Mouse (Mus musculus): ENCODE measurements around the gene Hnrnpu. TPM values are rescaled to one million over a fixed set of nuclear protein-coding genes. Genes with fewer than 3 reads are reported as not detected.
A peak's percentile ranks its signal among the peaks of the same experiment; 100 is the strongest.

The Hnrnpu gene
- polyA plus RNA-seq, 1 experiment from 2014 or later: 219 TPM

GRCm38 (mm10) chr1:178320038-178320722 is 17.4 kb downstream of the Hnrnpu start:
- H3K27me3 ChIP-seq (ENCODE audit: control insufficient read depth, insufficient read depth, low read length): no peaks in the 10 kb centered on the region
- H3K9ac ChIP-seq (ENCODE audit: low read length): peak overlapping the region; percentile 94
- H3K27ac ChIP-seq (ENCODE audit: low read length): peak overlapping the region; percentile 96
- ATAC-seq (replicated peaks; ENCODE audit: extremely low read depth, insufficient read depth, low FRiP score): no peak
- H3K9me3 ChIP-seq (replicated peaks; ENCODE audit: control insufficient read depth, low read length): no peaks in the 10 kb centered on the region
- WGBS: 12% methylated on average over 8 of the region's 8 CpGs
- H3K36me3 ChIP-seq (ENCODE audit: control insufficient read depth, insufficient read depth): peaks cover 29% of the 10 kb centered on the region
- peak overlapping the region; percentile 85 for H3K4me3 ChIP-seq (ENCODE audit: low read length)
- peak overlapping the region; percentile 89 for H3K4me2 ChIP-seq (ENCODE audit: low read depth, low read length)
- H3K4me1 ChIP-seq (ENCODE audit: control insufficient read depth, insufficient read depth, low read length): peaks cover 28% of the 10 kb centered on the region

- peak overlapping the region; percentile 89 for H3K4me2 ChIP-seq (ENCODE audit: low read depth, low read length)
- H3K9ac ChIP-seq (ENCODE audit: low read length): peak overlapping the region; percentile 94
- H3K4me1 ChIP-seq (ENCODE audit: control insufficient read depth, insufficient read depth, low read length): peaks cover 28% of the 10 kb centered on the region
- H3K27me3 ChIP-seq (ENCODE audit: control insufficient read depth, insufficient read depth, low read length): no peaks in the 10 kb centered on the region
- no peaks in the 10 kb centered on the region for H3K9me3 ChIP-seq (replicated peaks; ENCODE audit: control insufficient read depth, low read length)
- no peak for ATAC-seq (replicated peaks; ENCODE audit: extremely low read depth, insufficient read depth, low FRiP score)
- WGBS: under 1% methylated on average over 12 of the region's 12 CpGs
- H3K36me3 ChIP-seq (ENCODE audit: control insufficient read depth, insufficient read depth): peaks cover 23% of the 10 kb centered on the region
- H3K27ac ChIP-seq (ENCODE audit: low read length): peak overlapping the region; percentile 96
- H3K4me3 ChIP-seq (ENCODE audit: low read length): peak overlapping the region; percentile 85
These were observed 18.1 kb downstream of the Hnrnpu start for GRCm38 (mm10) chr1:178319295-178320037.

GRCm38 (mm10) chr1:178318389-178319184 is 19.0 kb downstream of the Hnrnpu start, which contains the start of gene Cox20:
Gene Cox20, plus strand, starts transcription at chr1:178319130.
- peak within 1 kb of the TSS; percentile 96 for H3K27ac ChIP-seq (ENCODE audit: low read length)
- WGBS: under 1% methylated on average over 79 of the region's 83 CpGs
- peak; percentile 91 for ATAC-seq (replicated peaks; ENCODE audit: extremely low read depth, insufficient read depth, low FRiP score)
- peak within 1 kb of the TSS; percentile 85 for H3K4me3 ChIP-seq (ENCODE audit: low read length)
- H3K36me3 ChIP-seq (ENCODE audit: control insufficient read depth, insufficient read depth): peaks cover 19% of the 10 kb centered on the region
- no peaks in the 10 kb centered on the region for H3K9me3 ChIP-seq (replicated peaks; ENCODE audit: control insufficient read depth, low read length)
- H3K4me1 ChIP-seq (ENCODE audit: control insufficient read depth, insufficient read depth, low read length): peaks cover 28% of the 10 kb centered on the region
- peak within 1 kb of the TSS; percentile 89 for H3K4me2 ChIP-seq (ENCODE audit: low read depth, low read length)
- H3K27me3 ChIP-seq (ENCODE audit: control insufficient read depth, insufficient read depth, low read length): no peaks in the 10 kb centered on the region
- peak within 1 kb of the TSS; percentile 94 for H3K9ac ChIP-seq (ENCODE audit: low read length)

GRCm38 (mm10) chr1:178318002-178318388 is 19.6 kb downstream of the Hnrnpu start:
- Histone ChIP-seq H3K4me3 (ENCODE audit: low read length) (peak overlapping the region; percentile 85), H3K27me3 (ENCODE audit: control insufficient read depth, insufficient read depth, low read length) (no peaks in the 10 kb centered on the region), H3K36me3 (ENCODE audit: control insufficient read depth, insufficient read depth) (peaks cover 13% of the 10 kb centered on the region), H3K27ac (ENCODE audit: low read length) (peak overlapping the region; percentile 96), H3K4me2 (ENCODE audit: low read depth, low read length) (peak overlapping the region; percentile 89), H3K4me1 (ENCODE audit: control insufficient read depth, insufficient read depth, low read length) (peaks cover 28% of the 10 kb centered on the region), H3K9ac (ENCODE audit: low read length) (peak overlapping the region; percentile 94), H3K9me3 (replicated peaks; ENCODE audit: control insufficient read depth, low read length) (no peaks in the 10 kb centered on the region)
- peak; percentile 69 for ATAC-seq (replicated peaks; ENCODE audit: extremely low read depth, insufficient read depth, low FRiP score)
- WGBS: under 1% methylated on average over 17 of the region's 17 CpGs

- no peaks in the 10 kb centered on the region for H3K27me3 ChIP-seq (ENCODE audit: control insufficient read depth, insufficient read depth, low read length)
- H3K9ac ChIP-seq (ENCODE audit: low read length): peak overlapping the region; percentile 94
- WGBS: 29% methylated on average over 10 of the region's 10 CpGs
- peak overlapping the region; percentile 85 for H3K4me3 ChIP-seq (ENCODE audit: low read length)
- no peaks in the 10 kb centered on the region for H3K9me3 ChIP-seq (replicated peaks; ENCODE audit: control insufficient read depth, low read length)
- peaks cover 8% of the 10 kb centered on the region for H3K36me3 ChIP-seq (ENCODE audit: control insufficient read depth, insufficient read depth)
- peak overlapping the region; percentile 96 for H3K27ac ChIP-seq (ENCODE audit: low read length)
- peaks cover 26% of the 10 kb centered on the region for H3K4me1 ChIP-seq (ENCODE audit: control insufficient read depth, insufficient read depth, low read length)
- peak overlapping the region; percentile 89 for H3K4me2 ChIP-seq (ENCODE audit: low read depth, low read length)
- no peak for ATAC-seq (replicated peaks; ENCODE audit: extremely low read depth, insufficient read depth, low FRiP score)
These were observed 20.2 kb downstream of the Hnrnpu start for GRCm38 (mm10) chr1:178317275-178318001.

- Histone ChIP-seq H3K4me1 (ENCODE audit: control insufficient read depth, insufficient read depth, low read length) (peaks cover 6% of the 10 kb centered on the region), H3K4me3 (ENCODE audit: low read length) (no peak overlapping the region), H3K27me3 (ENCODE audit: control insufficient read depth, insufficient read depth, low read length) (no peaks in the 10 kb centered on the region), H3K9me3 (replicated peaks; ENCODE audit: control insufficient read depth, low read length) (no peaks in the 10 kb centered on the region), H3K4me2 (ENCODE audit: low read depth, low read length) (no peak overlapping the region), H3K27ac (ENCODE audit: low read length) (no peak overlapping the region), H3K9ac (ENCODE audit: low read length) (no peak overlapping the region), H3K36me3 (ENCODE audit: control insufficient read depth, insufficient read depth) (no peaks in the 10 kb centered on the region)
- ATAC-seq (replicated peaks; ENCODE audit: extremely low read depth, insufficient read depth, low FRiP score): no peak
- WGBS: 83% methylated on average over 2 of the region's 2 CpGs
These were observed 23.4 kb downstream of the Hnrnpu start for GRCm38 (mm10) chr1:178314236-178314635.

- ATAC-seq (replicated peaks; ENCODE audit: extremely low read depth, insufficient read depth, low FRiP score): no peak
- Histone ChIP-seq H3K27ac (ENCODE audit: low read length) (no peak overlapping the region), H3K27me3 (ENCODE audit: control insufficient read depth, insufficient read depth, low read length) (no peaks in the 10 kb centered on the region), H3K9ac (ENCODE audit: low read length) (no peak overlapping the region), H3K4me2 (ENCODE audit: low read depth, low read length) (no peak overlapping the region), H3K36me3 (ENCODE audit: control insufficient read depth, insufficient read depth) (no peaks in the 10 kb centered on the region), H3K9me3 (replicated peaks; ENCODE audit: control insufficient read depth, low read length) (no peaks in the 10 kb centered on the region), H3K4me1 (ENCODE audit: control insufficient read depth, insufficient read depth, low read length) (peaks cover 6% of the 10 kb centered on the region), H3K4me3 (ENCODE audit: low read length) (no peak overlapping the region)
- 97% methylated on average over 1 of the region's 1 CpGs for WGBS
These were observed 24.5 kb downstream of the Hnrnpu start for GRCm38 (mm10) chr1:178313039-178313597.

GRCm38 (mm10) chr1:178310128-178310527 is 27.5 kb downstream of the Hnrnpu start:
- Histone ChIP-seq H3K9ac (ENCODE audit: low read length) (no peak overlapping the region), H3K4me1 (ENCODE audit: control insufficient read depth, insufficient read depth, low read length) (no peaks in the 10 kb centered on the region; the same call in 1 of the 2 replicates), H3K36me3 (ENCODE audit: control insufficient read depth, insufficient read depth) (no peaks in the 10 kb centered on the region), H3K9me3 (replicated peaks; ENCODE audit: control insufficient read depth, low read length) (no peaks in the 10 kb centered on the region), H3K4me3 (ENCODE audit: low read length) (no peak overlapping the region), H3K27me3 (ENCODE audit: control insufficient read depth, insufficient read depth, low read length) (no peaks in the 10 kb centered on the region), H3K27ac (ENCODE audit: low read length) (no peak overlapping the region), H3K4me2 (ENCODE audit: low read depth, low read length) (no peak overlapping the region)
- no peak for ATAC-seq (replicated peaks; ENCODE audit: extremely low read depth, insufficient read depth, low FRiP score)
- 61% methylated on average over 1 of the region's 1 CpGs for WGBS

All from heart, embryonic 16.5 days (tissue).